Mouse (Mus musculus): ENCODE measurements at regions not wholly inside any gene's neighbourhood (a gene's known extent, or its start where the extent isn't known, plus 50 kb on each side); places are given as distances from the start of the nearest gene placed in this dataset.

GRCm38 (mm10) chr16:7982816-7983215 lies 442.1 kb downstream of the Tmem114 start:
- ATAC-seq (ENCODE audit: insufficient read depth): no peak
- Histone ChIP-seq H3K27ac (replicated peaks) (no peak overlapping the region), H3K4me3 (replicated peaks) (no peak overlapping the region), H3K27me3 (no peaks in the 10 kb centered on the region), H3K36me3 (replicated peaks) (no peaks in the 10 kb centered on the region), H3K9me3 (replicated peaks) (no peaks in the 10 kb centered on the region), H3K4me1 (replicated peaks) (no peaks in the 10 kb centered on the region), H3K4me2 (no peak overlapping the region), H3K9ac (no peak overlapping the region)
- WGBS (ENCODE audit: insufficient replicate concordance): 56% methylated on average over 10 of the region's 10 CpGs

GRCm38 (mm10) chr16:7978466-7978865 lies 446.5 kb downstream of the Tmem114 start:
- ATAC-seq (ENCODE audit: insufficient read depth): no peak
- H3K4me2 ChIP-seq: no peak overlapping the region
- 60% methylated on average over 6 of the region's 6 CpGs for WGBS (ENCODE audit: insufficient replicate concordance)
- no peaks in the 10 kb centered on the region for H3K27me3 ChIP-seq
- H3K4me1 ChIP-seq (replicated peaks): no peaks in the 10 kb centered on the region
- H3K36me3 ChIP-seq (replicated peaks): no peaks in the 10 kb centered on the region
- H3K27ac ChIP-seq (replicated peaks): no peak overlapping the region
- H3K9me3 ChIP-seq (replicated peaks): no peaks in the 10 kb centered on the region
- H3K4me3 ChIP-seq (replicated peaks): no peak overlapping the region
- H3K9ac ChIP-seq: no peak overlapping the region

- no peaks in the 10 kb centered on the region for H3K36me3 ChIP-seq (replicated peaks)
- no peak overlapping the region for H3K4me3 ChIP-seq (replicated peaks)
- 43% methylated on average over 2 of the region's 2 CpGs for WGBS (ENCODE audit: insufficient replicate concordance)
- H3K27ac ChIP-seq (replicated peaks): no peak overlapping the region
- no peaks in the 10 kb centered on the region for H3K9me3 ChIP-seq (replicated peaks)
- H3K9ac ChIP-seq: no peak overlapping the region
- ATAC-seq (ENCODE audit: insufficient read depth): no peak
- H3K27me3 ChIP-seq: no peaks in the 10 kb centered on the region
- no peak overlapping the region for H3K4me2 ChIP-seq
- no peaks in the 10 kb centered on the region for H3K4me1 ChIP-seq (replicated peaks)
Measured at GRCm38 (mm10) chr16:7951616-7952015, 473.3 kb downstream of the Tmem114 start.

GRCm38 (mm10) chr16:7942333-7942732 lies 482.6 kb downstream of the Tmem114 start:
- Histone ChIP-seq H3K4me2 (no peak overlapping the region), H3K4me1 (replicated peaks) (no peaks in the 10 kb centered on the region), H3K36me3 (replicated peaks) (no peaks in the 10 kb centered on the region), H3K27me3 (no peaks in the 10 kb centered on the region), H3K9ac (no peak overlapping the region), H3K27ac (replicated peaks) (no peak overlapping the region), H3K4me3 (replicated peaks) (no peak overlapping the region), H3K9me3 (replicated peaks) (no peaks in the 10 kb centered on the region)
- WGBS (ENCODE audit: insufficient replicate concordance): 69% methylated on average over 2 of the region's 2 CpGs
- no peak for ATAC-seq (ENCODE audit: insufficient read depth)

GRCm38 (mm10) chr16:7937167-7937566 lies 487.8 kb downstream of the Tmem114 start:
- Histone ChIP-seq H3K9ac (no peak overlapping the region), H3K4me1 (replicated peaks) (no peaks in the 10 kb centered on the region), H3K4me3 (replicated peaks) (no peak overlapping the region), H3K9me3 (replicated peaks) (no peaks in the 10 kb centered on the region), H3K4me2 (no peak overlapping the region), H3K27ac (replicated peaks) (no peak overlapping the region), H3K36me3 (replicated peaks) (no peaks in the 10 kb centered on the region), H3K27me3 (no peaks in the 10 kb centered on the region)
- 15% methylated on average over 5 of the region's 5 CpGs for WGBS (ENCODE audit: insufficient replicate concordance)
- no peak for ATAC-seq (ENCODE audit: insufficient read depth)

- no peaks in the 10 kb centered on the region for H3K36me3 ChIP-seq (replicated peaks)
- H3K4me1 ChIP-seq (replicated peaks): no peaks in the 10 kb centered on the region
- no peaks in the 10 kb centered on the region for H3K9me3 ChIP-seq (replicated peaks)
- no peak overlapping the region for H3K9ac ChIP-seq
- H3K4me3 ChIP-seq (replicated peaks): no peak overlapping the region
- WGBS (ENCODE audit: insufficient replicate concordance): 34% methylated on average over 4 of the region's 4 CpGs
- no peak for ATAC-seq (ENCODE audit: insufficient read depth)
- no peak overlapping the region for H3K4me2 ChIP-seq
- H3K27ac ChIP-seq (replicated peaks): no peak overlapping the region
- H3K27me3 ChIP-seq: no peaks in the 10 kb centered on the region
Measured at GRCm38 (mm10) chr16:7932322-7932721, 492.6 kb downstream of the Tmem114 start.

GRCm38 (mm10) chr16:7931676-7932075 lies 493.3 kb downstream of the Tmem114 start:
- Histone ChIP-seq H3K4me1 (replicated peaks) (no peaks in the 10 kb centered on the region), H3K27me3 (no peaks in the 10 kb centered on the region), H3K27ac (replicated peaks) (no peak overlapping the region), H3K4me3 (replicated peaks) (no peak overlapping the region), H3K4me2 (no peak overlapping the region), H3K9ac (no peak overlapping the region), H3K36me3 (replicated peaks) (no peaks in the 10 kb centered on the region), H3K9me3 (replicated peaks) (no peaks in the 10 kb centered on the region)
- WGBS (ENCODE audit: insufficient replicate concordance): 68% methylated on average over 6 of the region's 6 CpGs
- no peak for ATAC-seq (ENCODE audit: insufficient read depth)

GRCm38 (mm10) chr16:7929112-7929511 lies 495.8 kb downstream of the Tmem114 start:
- H3K36me3 ChIP-seq (replicated peaks): no peaks in the 10 kb centered on the region
- H3K9ac ChIP-seq: no peak overlapping the region
- ATAC-seq (ENCODE audit: insufficient read depth): no peak
- WGBS (ENCODE audit: insufficient replicate concordance): 57% methylated on average over 4 of the region's 4 CpGs
- H3K9me3 ChIP-seq (replicated peaks): no peaks in the 10 kb centered on the region
- no peaks in the 10 kb centered on the region for H3K27me3 ChIP-seq
- H3K27ac ChIP-seq (replicated peaks): no peak overlapping the region
- H3K4me2 ChIP-seq: no peak overlapping the region
- no peak overlapping the region for H3K4me3 ChIP-seq (replicated peaks)
- no peaks in the 10 kb centered on the region for H3K4me1 ChIP-seq (replicated peaks)

GRCm38 (mm10) chr16:7928391-7928935 lies 496.5 kb downstream of the Tmem114 start:
- no peak for ATAC-seq (ENCODE audit: insufficient read depth)
- Histone ChIP-seq H3K9ac (no peak overlapping the region), H3K4me1 (replicated peaks) (no peaks in the 10 kb centered on the region), H3K36me3 (replicated peaks) (no peaks in the 10 kb centered on the region), H3K27me3 (no peaks in the 10 kb centered on the region), H3K27ac (replicated peaks) (no peak overlapping the region), H3K4me3 (replicated peaks) (no peak overlapping the region), H3K9me3 (replicated peaks) (no peaks in the 10 kb centered on the region), H3K4me2 (no peak overlapping the region)
- 69% methylated on average over 6 of the region's 6 CpGs for WGBS (ENCODE audit: insufficient replicate concordance)

- no peak overlapping the region for H3K4me2 ChIP-seq
- no peak overlapping the region for H3K27ac ChIP-seq (replicated peaks)
- no peaks in the 10 kb centered on the region for H3K36me3 ChIP-seq (replicated peaks)
- no peak overlapping the region for H3K4me3 ChIP-seq (replicated peaks)
- H3K27me3 ChIP-seq: no peaks in the 10 kb centered on the region
- no peaks in the 10 kb centered on the region for H3K9me3 ChIP-seq (replicated peaks)
- no peak for ATAC-seq (ENCODE audit: insufficient read depth)
- WGBS (ENCODE audit: insufficient replicate concordance): 46% methylated on average over 8 of the region's 8 CpGs
- no peaks in the 10 kb centered on the region for H3K4me1 ChIP-seq (replicated peaks)
- no peak overlapping the region for H3K9ac ChIP-seq
Measured at GRCm38 (mm10) chr16:7927756-7928155, 497.2 kb downstream of the Tmem114 start.

GRCm38 (mm10) chr16:7895786-7896185 lies 529.1 kb downstream of the Tmem114 start:
- Histone ChIP-seq H3K4me3 (replicated peaks) (no peak overlapping the region), H3K27ac (replicated peaks) (no peak overlapping the region), H3K9me3 (replicated peaks) (no peaks in the 10 kb centered on the region), H3K9ac (no peak overlapping the region), H3K4me2 (no peak overlapping the region), H3K4me1 (replicated peaks) (no peaks in the 10 kb centered on the region), H3K36me3 (replicated peaks) (no peaks in the 10 kb centered on the region), H3K27me3 (no peaks in the 10 kb centered on the region)
- WGBS (ENCODE audit: insufficient replicate concordance): 49% methylated on average over 2 of the region's 2 CpGs
- no peak for ATAC-seq (ENCODE audit: insufficient read depth)

- no peak overlapping the region for H3K27ac ChIP-seq (replicated peaks)
- ATAC-seq (ENCODE audit: insufficient read depth): no peak
- H3K36me3 ChIP-seq (replicated peaks): no peaks in the 10 kb centered on the region
- H3K9me3 ChIP-seq (replicated peaks): no peaks in the 10 kb centered on the region
- no peak overlapping the region for H3K4me2 ChIP-seq
- H3K27me3 ChIP-seq: no peaks in the 10 kb centered on the region
- H3K4me3 ChIP-seq (replicated peaks): no peak overlapping the region
- H3K4me1 ChIP-seq (replicated peaks): no peaks in the 10 kb centered on the region
- WGBS (ENCODE audit: insufficient replicate concordance): 59% methylated on average over 5 of the region's 5 CpGs
- H3K9ac ChIP-seq: no peak overlapping the region
Measured at GRCm38 (mm10) chr16:7892799-7893198, 532.1 kb downstream of the Tmem114 start.

All from liver, embryonic 15.5 days (tissue).